Mouse (Mus musculus) forebrain, embryonic 10.5 days (tissue): ENCODE data around the gene Lins1. TPM values are rescaled to one million over a fixed set of nuclear protein-coding genes. Genes with fewer than 3 reads are reported as not detected.

Experiments
- DNase-seq: peaks from one replicate; pipeline ENCODE4 v3.0.0-alpha.2; 2017; ENCODE audit warnings: low spot score; ENCODE audit errors: extremely low spot score
- H3K27ac ChIP-seq: fragments of 300-500 bp; sonication (generic); 2 replicates; pipeline ENCODE4 v1.5.1; 2016; ENCODE audit warnings: mild to moderate bottlenecking
- H3K27me3 ChIP-seq: fragments of 300-500 bp; sonication (generic); 2 replicates; pipeline ENCODE4 v1.6.1; 2016; ENCODE audit warnings: mild to moderate bottlenecking; ENCODE audit not compliant: poor library complexity, severe bottlenecking
- H3K36me3 ChIP-seq: fragments of 300-500 bp; sonication (generic); replicated peaks from 2 replicates; pipeline ENCODE4 v1.6.1; 2016; ENCODE audit warnings: mild to moderate bottlenecking, moderate library complexity
- H3K4me1 ChIP-seq: fragments of 300-500 bp; sonication (generic); 2 replicates; pipeline ENCODE4 v1.6.1; 2016
- H3K4me3 ChIP-seq: fragments of 300-500 bp; sonication (generic); 2 replicates; pipeline ENCODE4 v1.5.1; 2016; ENCODE audit warnings: mild to moderate bottlenecking, moderate library complexity
- H3K9me3 ChIP-seq: fragments of 300-500 bp; sonication (generic); 2 replicates; pipeline ENCODE4 v1.6.1; 2016; ENCODE audit warnings: mild to moderate bottlenecking, moderate library complexity
- WGBS: fragments of 180-500 bp; shearing (Covaris S2); methylation state at CpG from one replicate; pipeline ENCODE4 v1.1.7; 2016; 5-methylcytosine and 5-hydroxymethylcytosine counted together
- polyA plus RNA-seq: library from polyadenylated mRNA; unstranded; fragments of >200 nt; fragmentation: Nextera tagmentation; extraction: Ambion mirVana; gene quantifications from 2 replicates; pipeline ENCODE4 v1.2.1, GENCODE M21; 2016

Gene Lins1
- polyA plus RNA-seq, 1 experiment from 2014 or later: 24.6 TPM

- H3K27me3 ChIP-seq: no peaks in the 10 kb centered on the region
- 0 out of 2 replicates have a peak, but pooled peaks cover 5% of the 10 kb centered on the region for H3K4me1 ChIP-seq
- no peak for DNase-seq
- WGBS: 94% methylated on average over 4 of the region's 4 CpGs
- no peaks in the 10 kb centered on the region for H3K36me3 ChIP-seq
- H3K27ac ChIP-seq: no peak overlapping the region
- H3K9me3 ChIP-seq: no peaks in the 10 kb centered on the region
- H3K4me3 ChIP-seq: no peak overlapping the region
Measured at GRCm38 (mm10) chr7:66734466-66734865, 44.8 kb downstream of the Lins1 start.

GRCm38 (mm10) chr7:66734993-66735392 is 45.3 kb downstream of the Lins1 start:
- Histone ChIP-seq H3K4me1 (0 out of 2 replicates have a peak, but pooled peaks cover 5% of the 10 kb centered on the region), H3K4me3 (no peak overlapping the region), H3K27me3 (no peaks in the 10 kb centered on the region), H3K9me3 (no peaks in the 10 kb centered on the region), H3K27ac (no peak overlapping the region), H3K36me3 (no peaks in the 10 kb centered on the region)
- no peak for DNase-seq
- 92% methylated on average over 6 of the region's 6 CpGs for WGBS

GRCm38 (mm10) chr7:66737418-66737817 is 47.7 kb downstream of the Lins1 start:
- no peak for DNase-seq
- Histone ChIP-seq H3K4me1 (peaks cover 3% of the 10 kb centered on the region; the same call in 1 of the 2 replicates), H3K27me3 (no peaks in the 10 kb centered on the region), H3K27ac (no peak overlapping the region), H3K9me3 (no peaks in the 10 kb centered on the region), H3K36me3 (no peaks in the 10 kb centered on the region), H3K4me3 (no peak overlapping the region)
- WGBS: 92% methylated on average over 4 of the region's 4 CpGs

- no peak overlapping the region for H3K27ac ChIP-seq
- no peak for DNase-seq
- 90% methylated on average over 5 of the region's 5 CpGs for WGBS
- H3K36me3 ChIP-seq: no peaks in the 10 kb centered on the region
- H3K4me1 ChIP-seq: peaks cover 3% of the 10 kb centered on the region; the same call in 1 of the 2 replicates
- no peaks in the 10 kb centered on the region for H3K27me3 ChIP-seq
- H3K4me3 ChIP-seq: no peak overlapping the region
- H3K9me3 ChIP-seq: no peaks in the 10 kb centered on the region
Measured at GRCm38 (mm10) chr7:66741008-66741407, 51.3 kb downstream of the Lins1 start.

GRCm38 (mm10) chr7:66741412-66741811 is 51.7 kb downstream of the Lins1 start:
- Histone ChIP-seq H3K4me3 (no peak overlapping the region), H3K4me1 (peaks cover 3% of the 10 kb centered on the region; the same call in 1 of the 2 replicates), H3K36me3 (no peaks in the 10 kb centered on the region), H3K9me3 (no peaks in the 10 kb centered on the region), H3K27me3 (no peaks in the 10 kb centered on the region), H3K27ac (no peak overlapping the region)
- 73% methylated on average over 8 of the region's 8 CpGs for WGBS
- no peak for DNase-seq

- no peak within 1 kb of the TSS for H3K4me3 ChIP-seq
- DNase-seq: no peak
- H3K9me3 ChIP-seq: no peaks in the 10 kb centered on the region
- no peak within 1 kb of the TSS for H3K27ac ChIP-seq
- H3K4me1 ChIP-seq: peaks cover 3% of the 10 kb centered on the region; the same call in 1 of the 2 replicates
- 74% methylated on average over 9 of the region's 9 CpGs for WGBS
- H3K27me3 ChIP-seq: no peaks in the 10 kb centered on the region
- H3K36me3 ChIP-seq: no peaks in the 10 kb centered on the region
Measured at GRCm38 (mm10) chr7:66743377-66743781, 53.7 kb downstream of the Lins1 start, which contains the start of gene Cers3. Cers3 (plus strand) TSS chr7:66743504.

GRCm38 (mm10) chr7:66746972-66747371 is 57.3 kb downstream of the Lins1 start:
- no peaks in the 10 kb centered on the region for H3K9me3 ChIP-seq
- DNase-seq: no peak
- no peak overlapping the region for H3K27ac ChIP-seq
- no peak overlapping the region for H3K4me3 ChIP-seq
- no peaks in the 10 kb centered on the region for H3K27me3 ChIP-seq
- H3K4me1 ChIP-seq: no peaks in the 10 kb centered on the region
- H3K36me3 ChIP-seq: no peaks in the 10 kb centered on the region
- WGBS: 86% methylated on average over 7 of the region's 7 CpGs

GRCm38 (mm10) chr7:66749998-66750397 is 60.3 kb downstream of the Lins1 start:
- 92% methylated on average over 1 of the region's 1 CpGs for WGBS
- no peak overlapping the region for H3K27ac ChIP-seq

GRCm38 (mm10) chr7:66753816-66754215 is 64.1 kb downstream of the Lins1 start:
- Histone ChIP-seq H3K27me3 (no peaks in the 10 kb centered on the region), H3K9me3 (no peaks in the 10 kb centered on the region), H3K27ac (no peak overlapping the region), H3K4me3 (no peak overlapping the region), H3K36me3 (no peaks in the 10 kb centered on the region), H3K4me1 (no peaks in the 10 kb centered on the region)
- 89% methylated on average over 8 of the region's 8 CpGs for WGBS
- no peak for DNase-seq

More at GRCm38 (mm10) chr7:66749998-66750397, 60.3 kb downstream of the Lins1 start:
- Histone ChIP-seq H3K4me3 (no peak overlapping the region), H3K36me3 (no peaks in the 10 kb centered on the region), H3K9me3 (no peaks in the 10 kb centered on the region), H3K27me3 (no peaks in the 10 kb centered on the region), H3K4me1 (no peaks in the 10 kb centered on the region)
- DNase-seq: no peak

- WGBS: 88% methylated on average over 7 of the region's 7 CpGs
- Histone ChIP-seq H3K27me3 (no peaks in the 10 kb centered on the region), H3K36me3 (no peaks in the 10 kb centered on the region), H3K4me3 (no peak overlapping the region), H3K4me1 (no peaks in the 10 kb centered on the region), H3K9me3 (no peaks in the 10 kb centered on the region), H3K27ac (no peak overlapping the region)
- DNase-seq: no peak
Measured at GRCm38 (mm10) chr7:66755611-66756010, 65.9 kb downstream of the Lins1 start.

Other genes starting within 250 kb of the Lins1 start
- 14.6 and 15.6 TPM in 2 replicates for gene Asb7, start 293 bp upstream of the Lins1 start, polyA plus RNA-seq
- gene Cers3, start 53.6 kb downstream of the Lins1 start, polyA plus RNA-seq: 0.79 and 0.87 TPM in 2 replicates
- gene Adamts17, start 149.8 kb downstream of the Lins1 start, polyA plus RNA-seq: 0.89 and 1.1 TPM in 2 replicates